Mouse (Mus musculus): ENCODE results near the gene Synpo2l.
"Not testable (repeated sequence)": the region's sequence is repeated elsewhere in the genome, so short reads cannot be mapped to it uniquely, and the experiment has no call there.

Synpo2l gene

GRCm38 (mm10) chr14:20668154-20668810 is at the start of gene Synpo2l:
Synpo2l (minus strand) TSS chr14:20668354.
- no peak for DNase-seq (ENCODE audit: low spot score in 2 of 2)

GRCm38 (mm10) chr14:20713832-20714231 is 45.7 kb upstream of the Synpo2l start:
- no peak for DNase-seq (ENCODE audit: low spot score in 2 of 2)

GRCm38 (mm10) chr14:20708239-20708638 is 40.1 kb upstream of the Synpo2l start:
- no peak for DNase-seq (ENCODE audit: low spot score in 2 of 2)

- peak; percentile 74 to 89 for DNase-seq (ENCODE audit: low spot score in 2 of 2)
Measured at GRCm38 (mm10) chr14:20707201-20708190, 39.3 kb upstream of the Synpo2l start, which contains the start of gene Zswim8. Zswim8 (plus strand) TSS chr14:20707552.

- not testable (repeated sequence) for DNase-seq (ENCODE audit: low spot score in 2 of 2)
Measured at GRCm38 (mm10) chr14:20703461-20703860, 35.3 kb upstream of the Synpo2l start.

GRCm38 (mm10) chr14:20702741-20703381 is 34.7 kb upstream of the Synpo2l start, which contains the start of gene Chchd1:
Chchd1 (plus strand) TSS chr14:20703006.
- peak in 1 of 2 experiments; percentile 92 for DNase-seq (ENCODE audit: low spot score in 2 of 2)

- DNase-seq (ENCODE audit: low spot score in 2 of 2), result no peak
Measured at GRCm38 (mm10) chr14:20702096-20702740, 34.1 kb upstream of the Synpo2l start.

GRCm38 (mm10) chr14:20701554-20701953 is 33.4 kb upstream of the Synpo2l start:
- no peak for DNase-seq (ENCODE audit: low spot score in 2 of 2)

GRCm38 (mm10) chr14:20700362-20700761 is 32.2 kb upstream of the Synpo2l start:
- DNase-seq (ENCODE audit: low spot score in 2 of 2), result no peak

- no peak for DNase-seq (ENCODE audit: low spot score in 2 of 2)
Measured at GRCm38 (mm10) chr14:20698515-20698914, 30.4 kb upstream of the Synpo2l start.

- DNase-seq (ENCODE audit: low spot score in 2 of 2), result peak in 1 of 2 experiments; percentile 72
Measured at GRCm38 (mm10) chr14:20696986-20697385, 28.8 kb upstream of the Synpo2l start.

- no peak for DNase-seq (ENCODE audit: low spot score in 2 of 2)
Measured at GRCm38 (mm10) chr14:20695761-20696520, 27.8 kb upstream of the Synpo2l start.

GRCm38 (mm10) chr14:20694884-20695760 is 27.0 kb upstream of the Synpo2l start, which contains the start of gene Fut11:
Fut11 (plus strand) TSS chr14:20694968.
- peak; percentile 70 to 84 for DNase-seq (ENCODE audit: low spot score in 2 of 2)

- DNase-seq (ENCODE audit: low spot score in 2 of 2), result peak in 1 of 2 experiments; percentile 46
Measured at GRCm38 (mm10) chr14:20694185-20694883, 26.2 kb upstream of the Synpo2l start.

GRCm38 (mm10) chr14:20693589-20694101 is 25.5 kb upstream of the Synpo2l start:
- no peak for DNase-seq (ENCODE audit: low spot score in 2 of 2)

GRCm38 (mm10) chr14:20691772-20692171 is 23.6 kb upstream of the Synpo2l start:
- no peak for DNase-seq (ENCODE audit: low spot score in 2 of 2)

- no peak for DNase-seq (ENCODE audit: low spot score in 2 of 2)
Measured at GRCm38 (mm10) chr14:20689009-20689408, 20.9 kb upstream of the Synpo2l start.

GRCm38 (mm10) chr14:20686576-20686975 is 18.4 kb upstream of the Synpo2l start:
- peak in 1 of 2 experiments; percentile 40 for DNase-seq (ENCODE audit: low spot score in 2 of 2)

- DNase-seq (ENCODE audit: low spot score in 2 of 2), result no peak
Measured at GRCm38 (mm10) chr14:20682498-20682897, 14.3 kb upstream of the Synpo2l start.
